Mouse (Mus musculus) E14TG2a.4 (cell line): ENCODE measurements around the gene Tmem30c.

ENCODE experiments used
- H3K27me3 ChIP-seq: 2 replicates; pipeline ENCODE4 v1.6.1; 2014; ENCODE audit warnings: low read length, control low read depth; ENCODE audit not compliant: insufficient read depth
- H3K36me3 ChIP-seq: 2 replicates; pipeline ENCODE4 v1.6.1; 2014; ENCODE audit warnings: low read length, control low read depth; ENCODE audit not compliant: insufficient read depth
- H3K4me1 ChIP-seq: replicated peaks from 2 replicates; pipeline ENCODE4 v1.6.1; 2014; ENCODE audit warnings: low read depth, low read length, control low read depth
- H3K4me3 ChIP-seq: replicated peaks from 2 replicates; pipeline ENCODE4 v1.5.1; 2014; ENCODE audit warnings: mild to moderate bottlenecking, low read length
- H3K9me3 ChIP-seq: 2 replicates; pipeline ENCODE4 v1.6.1; 2014; ENCODE audit warnings: low read length, control low read depth
- CTCF ChIP-seq: conservative IDR thresholded peaks from 2 replicates; pipeline ENCODE4 v1.5.1; 2014; ENCODE audit warnings: low read length
- NANOG ChIP-seq: IDR thresholded peaks from 2 replicates; pipeline ENCODE4 v1.6.1; 2014; ENCODE audit warnings: borderline replicate concordance, low read length, mixed read lengths
- POU5F1 ChIP-seq: IDR thresholded peaks from 2 replicates; pipeline ENCODE4 v1.6.1; 2014; ENCODE audit warnings: low read length, borderline replicate concordance

Tmem30c gene

DNA sequence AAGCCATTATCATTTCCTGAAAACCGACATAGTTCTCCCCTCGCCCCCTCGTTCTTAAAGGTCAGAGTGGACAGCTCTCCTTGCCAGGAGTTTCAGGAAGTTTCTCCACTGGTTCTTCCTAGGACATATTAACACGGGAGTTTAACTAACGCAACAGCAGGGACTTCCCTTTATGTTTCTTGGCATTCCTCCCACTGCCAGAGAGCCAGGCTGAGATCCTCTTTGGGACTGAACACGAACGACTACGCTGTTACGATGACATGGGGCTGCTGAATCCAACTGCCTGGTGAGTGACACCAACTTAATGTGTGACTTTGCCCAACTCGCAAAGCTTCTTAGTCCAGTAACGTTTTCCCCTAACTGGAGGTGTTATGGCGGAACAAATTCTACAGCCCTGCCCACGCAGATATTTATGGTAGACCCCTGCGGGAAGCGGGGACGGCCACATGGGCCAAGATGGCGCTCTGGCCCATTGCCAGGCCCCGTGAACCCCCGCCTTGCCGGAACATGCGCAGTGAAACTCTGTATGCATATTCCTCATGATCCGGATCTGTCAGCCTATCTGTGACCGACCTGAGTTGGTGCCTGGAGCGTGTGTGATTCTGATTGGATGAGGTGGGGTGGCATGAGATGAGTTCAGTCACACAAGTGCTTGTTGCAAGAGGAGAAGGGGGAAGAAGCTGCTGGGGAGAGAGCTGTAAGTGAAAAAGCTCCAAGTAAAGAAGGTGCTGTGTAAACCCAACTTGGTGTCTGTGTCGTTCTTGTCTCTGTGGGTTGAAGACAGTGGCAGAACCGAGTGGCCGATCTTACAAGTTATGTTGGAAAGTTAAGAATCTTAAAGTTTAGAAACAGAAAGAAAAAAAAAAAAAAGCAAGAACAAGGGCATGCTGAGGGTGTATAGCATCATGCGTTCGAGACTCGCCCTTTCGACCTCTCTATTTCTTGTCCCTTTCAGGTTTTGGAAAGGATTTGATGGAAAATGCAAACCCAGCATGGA lies 12.1 kb downstream of the Tmem30c start:
- peak overlapping the region; percentile 46 for H3K4me3 ChIP-seq
- TF ChIP-seq POU5F1 (no peak), NANOG (no peak)
- H3K27me3 ChIP-seq: no peaks in the 10 kb centered on the region
- H3K36me3 ChIP-seq: peaks cover 24% of the 10 kb centered on the region
- peaks cover 39% of the 10 kb centered on the region for H3K9me3 ChIP-seq
- peaks cover 18% of the 10 kb centered on the region for H3K4me1 ChIP-seq

DNA sequence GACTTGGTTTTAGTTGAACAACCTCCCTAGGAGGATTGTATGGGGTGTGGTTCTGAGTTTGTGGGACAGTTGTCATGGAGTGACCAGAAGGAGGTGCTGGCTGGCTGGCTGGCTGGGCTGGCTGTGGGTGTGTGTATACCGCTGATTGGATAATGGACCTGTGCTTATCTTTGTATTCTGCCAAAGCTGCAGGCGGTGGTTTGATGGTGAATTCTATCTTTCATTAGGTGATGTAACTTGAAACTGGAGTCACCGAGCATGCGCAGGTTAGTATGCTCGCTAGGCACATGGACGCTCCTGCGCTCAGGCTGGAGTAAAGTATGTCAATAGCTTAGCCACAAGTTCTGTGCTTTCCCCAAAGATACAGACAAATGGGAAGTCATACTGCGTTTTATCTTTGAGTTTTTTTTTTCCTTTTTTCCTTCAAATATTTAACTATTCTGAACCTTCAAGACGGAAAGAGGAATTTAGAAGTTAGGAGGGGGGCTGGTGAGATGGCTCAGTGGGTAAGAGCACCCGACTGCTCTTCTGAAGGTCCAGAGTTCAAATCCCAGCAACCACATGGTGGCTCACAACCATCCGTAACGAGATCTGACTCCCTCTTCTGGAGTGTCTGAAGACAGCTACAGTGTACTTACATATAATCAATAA lies 13.6 kb downstream of the Tmem30c start:
- peaks cover 28% of the 10 kb centered on the region for H3K9me3 ChIP-seq
- peaks cover 24% of the 10 kb centered on the region for H3K36me3 ChIP-seq
- TF ChIP-seq CTCF (no peak), POU5F1 (no peak), NANOG (no peak)
- H3K27me3 ChIP-seq: no peaks in the 10 kb centered on the region
- H3K4me1 ChIP-seq: peaks cover 18% of the 10 kb centered on the region
- H3K4me3 ChIP-seq: no peak overlapping the region

DNA sequence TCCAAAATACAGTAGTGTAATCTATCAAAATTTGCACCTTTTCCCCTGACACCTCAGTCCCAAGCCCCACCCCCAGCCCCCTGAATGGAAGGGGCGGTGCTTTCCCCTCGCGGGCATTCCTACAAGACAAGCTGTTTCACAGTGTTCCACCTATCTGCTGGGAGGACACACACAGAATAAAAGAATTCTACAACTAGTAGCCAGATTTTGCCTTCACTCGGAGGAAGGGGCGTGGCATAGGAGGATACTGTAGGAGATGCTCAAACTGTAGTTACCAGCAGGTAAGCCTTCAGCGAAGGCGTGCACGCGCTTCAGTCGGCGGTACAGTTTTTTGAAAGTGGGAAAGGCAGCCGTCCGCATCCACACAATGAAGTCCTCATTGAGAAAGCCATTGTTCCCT lies 22.9 kb downstream of the Tmem30c start:
- Histone ChIP-seq H3K9me3 (no peaks in the 10 kb centered on the region), H3K27me3 (peaks cover 16% of the 10 kb centered on the region), H3K36me3 (no peaks in the 10 kb centered on the region), H3K4me3 (peak overlapping the region; percentile 57), H3K4me1 (peaks cover 9% of the 10 kb centered on the region)
- no peak for TF ChIP-seq POU5F1
- no peak for TF ChIP-seq CTCF
- TF ChIP-seq NANOG: no peak

DNA sequence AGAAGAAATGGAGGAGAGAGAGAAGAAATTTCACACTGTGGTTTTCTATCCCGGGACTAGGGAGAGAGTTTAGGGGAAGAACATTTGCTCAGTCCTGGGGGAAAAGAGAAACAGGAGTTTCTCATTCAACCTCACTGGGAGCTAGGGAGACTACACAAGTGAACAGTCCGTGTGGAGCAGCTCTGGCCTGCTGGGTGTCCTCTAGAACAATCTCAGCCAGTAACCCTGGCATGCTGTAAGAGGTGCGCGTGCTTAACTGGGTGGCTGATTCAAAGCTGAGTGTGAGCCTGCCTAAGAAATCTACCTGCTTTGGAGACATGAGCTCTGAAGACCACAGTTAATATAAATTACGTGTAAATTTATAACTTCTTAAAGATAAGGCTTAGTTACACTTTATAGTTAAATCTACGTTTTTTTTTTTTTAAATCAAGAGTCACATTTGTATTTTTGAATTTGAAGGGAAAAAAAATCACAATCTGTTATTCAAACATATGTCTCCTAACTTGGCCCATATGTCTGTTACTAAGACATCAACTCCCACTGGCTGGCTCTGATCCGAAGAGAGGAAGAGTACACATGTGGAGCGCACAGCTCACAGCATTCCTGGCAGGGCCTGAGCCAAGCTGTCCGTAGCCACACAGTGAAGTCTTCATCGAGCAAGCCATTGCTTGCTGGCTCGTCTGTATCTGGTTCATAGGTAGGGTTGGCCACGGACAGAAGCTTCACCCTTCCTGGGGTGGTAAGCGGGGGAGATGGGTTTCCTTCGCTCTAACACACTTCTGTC lies 24.4 kb downstream of the Tmem30c start:
- H3K4me1 ChIP-seq: peaks cover 9% of the 10 kb centered on the region
- H3K27me3 ChIP-seq: peaks cover 16% of the 10 kb centered on the region
- TF ChIP-seq POU5F1 (no peak), CTCF (no peak), NANOG (no peak)
- H3K36me3 ChIP-seq: no peaks in the 10 kb centered on the region
- no peak overlapping the region for H3K4me3 ChIP-seq
- H3K9me3 ChIP-seq: peaks cover 7% of the 10 kb centered on the region

DNA sequence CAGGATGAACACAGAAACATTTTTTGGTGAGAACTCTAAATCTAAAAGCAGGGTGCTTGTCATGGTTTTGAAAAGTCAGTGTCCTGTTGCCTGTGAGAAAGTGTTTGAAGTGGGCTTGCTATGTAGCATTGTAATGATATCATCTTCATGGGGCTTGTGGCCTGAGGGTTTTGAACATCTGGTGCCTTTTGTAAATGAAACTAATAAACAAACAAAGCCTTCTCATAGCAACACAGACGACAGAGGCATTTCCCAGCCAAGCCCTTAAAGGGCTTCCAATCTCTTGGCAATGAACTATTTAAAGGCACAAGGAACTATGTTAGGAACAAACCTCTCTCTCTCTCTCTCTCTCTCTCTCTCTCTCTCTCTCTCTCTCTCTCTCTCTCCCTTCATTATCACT lies 25.6 kb downstream of the Tmem30c start:
- Histone ChIP-seq H3K27me3 (peaks cover 13% of the 10 kb centered on the region), H3K4me1 (peaks cover 9% of the 10 kb centered on the region), H3K36me3 (no peaks in the 10 kb centered on the region), H3K4me3 (no peak overlapping the region), H3K9me3 (peaks cover 7% of the 10 kb centered on the region)
- no peak for TF ChIP-seq NANOG
- TF ChIP-seq POU5F1: no peak
- TF ChIP-seq CTCF: no peak

DNA sequence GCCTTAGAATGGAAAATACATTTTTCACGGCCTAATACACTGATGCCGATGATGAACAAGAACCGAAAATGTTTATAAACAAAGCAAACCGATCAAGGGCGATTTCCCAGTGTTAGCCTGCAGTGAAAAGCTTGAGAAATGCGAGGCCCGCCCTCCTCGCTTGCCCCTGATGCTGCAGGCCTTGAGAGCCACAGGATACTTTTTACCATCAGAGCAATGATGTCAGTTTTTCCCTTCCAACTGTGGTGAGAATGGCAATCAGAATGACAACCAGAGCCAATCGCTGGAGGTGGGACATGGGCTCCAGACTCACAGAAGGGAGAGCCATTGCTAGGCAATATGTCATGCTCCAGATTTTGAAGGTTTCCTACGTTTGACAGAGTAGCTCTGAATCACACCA lies 32.5 kb downstream of the Tmem30c start:
- no peak overlapping the region for H3K4me3 ChIP-seq
- H3K4me1 ChIP-seq: peaks cover 4% of the 10 kb centered on the region; the same call in 1 of the 2 replicates
- TF ChIP-seq NANOG: no peak
- TF ChIP-seq POU5F1: no peak
- TF ChIP-seq CTCF: no peak
- H3K27me3 ChIP-seq: no peaks in the 10 kb centered on the region
- peaks cover 24% of the 10 kb centered on the region for H3K9me3 ChIP-seq
- H3K36me3 ChIP-seq: no peaks in the 10 kb centered on the region

DNA sequence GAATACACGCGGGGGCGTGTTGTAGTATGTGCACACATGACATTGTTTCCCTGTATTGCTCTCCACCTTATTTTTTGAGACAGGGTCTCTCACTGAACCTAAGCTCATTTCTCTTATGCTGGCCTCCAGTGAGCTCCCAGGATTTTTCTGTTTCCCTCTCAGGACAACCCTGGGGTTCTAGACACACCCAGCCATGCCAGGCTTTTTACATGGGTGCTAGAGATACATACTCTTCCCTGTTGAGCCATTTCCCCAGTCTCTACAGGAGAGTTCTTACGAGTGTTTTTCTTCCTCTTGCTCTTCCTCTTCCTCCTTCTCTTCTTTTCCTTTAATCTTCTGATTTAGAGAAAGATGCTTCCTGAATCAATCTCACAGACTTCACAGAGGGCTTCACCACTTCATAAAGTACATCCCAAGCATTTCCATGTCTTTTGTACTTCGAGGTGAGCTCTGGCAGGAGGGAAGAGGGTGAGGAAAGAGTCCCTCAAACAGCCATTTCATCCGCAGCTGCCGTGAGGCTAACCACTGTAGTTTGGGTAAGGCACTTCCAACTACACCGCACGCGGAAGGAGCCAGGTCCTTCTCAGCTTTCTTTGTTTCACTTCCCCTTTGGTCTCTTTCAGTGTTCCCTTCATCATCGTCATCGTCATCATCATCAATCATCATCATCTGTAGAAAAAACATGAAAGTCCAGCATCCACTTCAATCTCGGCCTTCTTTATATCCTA lies 33.1 kb downstream of the Tmem30c start:
- Histone ChIP-seq H3K9me3 (peaks cover 24% of the 10 kb centered on the region), H3K4me3 (no peak overlapping the region), H3K27me3 (no peaks in the 10 kb centered on the region), H3K4me1 (peaks cover 4% of the 10 kb centered on the region; the same call in 1 of the 2 replicates), H3K36me3 (no peaks in the 10 kb centered on the region)
- no peak for TF ChIP-seq NANOG
- TF ChIP-seq POU5F1: no peak
- TF ChIP-seq CTCF: no peak
